Mouse (Mus musculus) c-Kit-negative CD71-positive TER-119-positive erythroid progenitor cells, embryonic 14.5 days (primary cell): Measurements from ENCODE around the gene Uchl4.
A peak's percentile ranks its signal among the peaks of the same experiment; 100 is the strongest.
"Not testable (repeated sequence)": the region's sequence is repeated elsewhere in the genome, so short reads cannot be mapped to it uniquely, and the experiment has no call there.

Experiments used
- DNase-seq: peaks from one replicate; pipeline ENCODE4 v3.0.0-alpha.2; 2013; ENCODE audit warnings: low read depth, low spot score

Uchl4 gene

DNA sequence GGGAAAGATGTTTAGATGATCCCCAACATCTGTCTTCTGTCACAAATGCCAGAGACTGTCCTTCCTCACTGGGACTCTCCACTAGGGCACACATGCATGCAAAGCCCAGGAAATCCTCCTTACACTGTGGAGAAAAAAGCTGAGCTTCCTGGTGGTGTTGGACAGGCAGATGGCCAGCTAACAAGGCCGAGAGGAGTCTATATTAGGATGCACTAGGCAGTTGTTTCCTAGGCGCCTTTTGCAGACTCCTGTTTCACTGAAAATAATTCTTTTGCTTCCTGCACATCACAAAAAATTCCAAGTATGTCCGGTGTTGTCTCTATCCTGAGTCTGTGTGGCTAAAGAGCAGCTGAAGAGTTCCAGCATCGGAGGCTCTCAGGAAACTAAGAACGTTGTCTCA lies 3.8 kb upstream of the Uchl4 start:
- DNase-seq: no peak

- DNase-seq: no peak
These were observed 3.3 kb upstream of the Uchl4 start for GRCm38 (mm10) chr9:64231674-64232073.

DNA sequence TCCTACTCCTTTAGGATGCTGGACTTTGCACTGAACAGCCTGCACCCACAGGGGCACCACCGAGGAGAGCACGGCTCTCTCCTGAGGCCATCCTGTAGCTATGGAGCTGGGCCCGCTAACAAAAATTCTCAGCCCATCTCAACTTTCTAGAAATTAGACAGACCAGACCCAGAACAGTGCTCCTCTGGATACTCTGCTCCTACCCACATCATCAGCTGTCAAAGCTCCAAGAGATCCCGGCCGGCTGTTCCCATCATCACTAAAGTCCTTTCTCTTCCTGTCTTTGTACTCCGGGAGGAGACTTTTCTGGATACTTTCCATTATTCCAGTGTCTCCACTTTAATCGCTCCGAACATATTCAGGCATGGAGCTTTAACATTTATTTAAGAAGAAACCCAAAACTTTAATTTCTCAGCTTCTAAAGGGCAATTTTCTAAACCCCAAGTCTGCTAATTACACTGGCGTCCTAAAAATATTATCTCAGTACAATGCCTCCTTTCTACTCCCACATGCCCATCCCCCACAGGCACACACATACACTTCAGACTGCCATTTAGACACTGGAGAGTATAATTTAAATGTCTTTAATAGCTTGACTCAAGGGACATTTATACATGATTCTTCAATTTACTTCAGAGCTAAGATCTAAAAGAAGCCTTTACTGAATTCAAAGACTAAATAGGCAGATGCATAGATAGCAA lies 2.6 kb upstream of the Uchl4 start:
- DNase-seq: no peak

- no peak for DNase-seq
These were observed 1.3 kb upstream of the Uchl4 start for GRCm38 (mm10) chr9:64233656-64234055.

DNA sequence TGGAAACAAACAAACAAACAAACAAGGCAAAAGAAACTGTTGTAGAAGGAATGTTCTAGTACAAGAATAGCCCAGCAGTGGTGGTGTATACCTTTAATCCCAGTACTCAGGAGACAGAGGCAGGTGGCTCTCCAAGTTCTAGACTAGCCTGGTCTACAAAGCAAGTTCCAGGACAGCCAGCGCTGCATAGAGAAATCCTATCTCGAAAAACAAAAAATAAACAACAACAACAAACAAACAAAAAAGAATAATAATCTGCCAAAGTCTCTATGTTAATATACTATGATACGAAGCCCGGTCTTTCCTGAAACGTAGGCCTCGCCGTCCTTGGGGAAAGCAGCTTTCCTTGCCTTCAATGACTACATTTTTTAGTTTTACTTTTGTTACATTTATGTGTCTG lies 1.1 kb downstream of the Uchl4 start:
- DNase-seq: no peak

GRCm38 (mm10) chr9:64240116-64240515 lies 5.1 kb downstream of the Uchl4 start:
- DNase-seq: no peak

GRCm38 (mm10) chr9:64240681-64241080 lies 5.7 kb downstream of the Uchl4 start:
- DNase-seq: no peak

- DNase-seq: no peak
These were observed 7.4 kb downstream of the Uchl4 start for GRCm38 (mm10) chr9:64242381-64242831.

DNA sequence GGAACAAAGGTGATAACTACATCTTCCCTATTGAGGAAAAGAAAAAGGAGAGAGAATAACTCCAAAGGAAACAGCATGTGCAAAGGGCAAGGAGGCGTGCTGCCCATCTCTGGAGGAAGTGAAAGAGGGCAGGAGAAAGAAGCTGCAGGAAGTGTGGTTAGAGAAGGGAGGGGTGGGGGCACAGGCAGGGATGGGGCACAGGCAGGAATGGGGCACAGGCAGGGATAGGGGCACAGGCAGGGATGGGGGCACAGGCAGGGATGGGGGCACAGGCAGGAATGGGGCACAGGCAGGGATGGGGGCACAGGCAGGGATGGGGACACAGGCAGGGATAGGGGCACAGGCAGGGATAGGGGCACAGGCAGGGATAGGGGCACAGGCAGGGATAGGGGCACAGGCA lies 14.4 kb downstream of the Uchl4 start:
- no peak for DNase-seq

DNA sequence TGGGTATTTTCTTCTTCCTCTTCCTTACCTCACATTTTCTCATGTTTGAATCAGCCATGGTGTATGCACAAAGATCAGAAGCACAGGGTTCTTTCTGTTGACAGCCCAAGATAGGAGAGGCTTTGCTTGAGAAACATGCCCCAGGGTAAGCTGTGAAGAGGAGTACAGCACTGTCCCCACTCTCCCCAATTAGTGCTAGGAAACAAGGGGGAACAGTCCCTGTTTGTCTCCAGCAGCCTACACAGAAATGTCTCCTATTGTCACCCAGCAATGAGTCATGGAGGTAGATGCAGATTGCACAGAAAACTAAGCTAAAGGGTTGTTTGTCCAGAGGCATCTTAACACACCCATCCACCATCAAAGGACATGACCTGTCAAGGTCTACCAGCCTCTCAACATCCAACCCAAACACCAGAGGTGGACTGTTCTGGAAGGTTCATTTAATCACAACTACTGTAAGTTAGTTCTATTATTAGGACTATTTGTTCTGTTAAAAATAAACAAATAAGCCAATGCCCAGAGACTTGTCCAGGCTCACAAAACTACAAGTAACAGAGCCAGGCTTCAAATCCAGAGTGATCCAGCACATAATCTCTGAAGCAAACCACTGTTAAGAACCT lies 15.2 kb downstream of the Uchl4 start:
- no peak for DNase-seq

DNA sequence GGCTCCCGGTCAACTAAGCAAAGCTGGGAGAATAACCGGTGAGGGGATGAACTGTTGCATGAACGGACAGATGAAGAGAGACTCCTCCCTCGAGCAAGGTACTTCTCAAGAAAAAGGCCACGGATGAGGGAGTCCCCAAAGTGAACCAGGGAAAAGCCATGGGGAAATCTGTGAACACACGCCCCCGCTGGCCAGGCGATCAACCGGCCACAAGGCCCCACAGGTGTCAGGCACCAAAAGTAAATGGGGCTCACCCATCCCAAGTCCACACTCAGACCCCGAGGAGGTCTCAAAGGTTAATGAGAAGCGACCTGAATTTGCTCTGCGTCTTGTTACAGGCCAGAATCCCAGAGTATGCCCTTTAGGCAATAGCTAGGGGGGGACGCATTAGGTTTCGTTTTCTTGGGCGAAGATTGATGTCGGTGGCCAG lies 17.6 kb downstream of the Uchl4 start:
- peak; percentile 21 for DNase-seq

DNA sequence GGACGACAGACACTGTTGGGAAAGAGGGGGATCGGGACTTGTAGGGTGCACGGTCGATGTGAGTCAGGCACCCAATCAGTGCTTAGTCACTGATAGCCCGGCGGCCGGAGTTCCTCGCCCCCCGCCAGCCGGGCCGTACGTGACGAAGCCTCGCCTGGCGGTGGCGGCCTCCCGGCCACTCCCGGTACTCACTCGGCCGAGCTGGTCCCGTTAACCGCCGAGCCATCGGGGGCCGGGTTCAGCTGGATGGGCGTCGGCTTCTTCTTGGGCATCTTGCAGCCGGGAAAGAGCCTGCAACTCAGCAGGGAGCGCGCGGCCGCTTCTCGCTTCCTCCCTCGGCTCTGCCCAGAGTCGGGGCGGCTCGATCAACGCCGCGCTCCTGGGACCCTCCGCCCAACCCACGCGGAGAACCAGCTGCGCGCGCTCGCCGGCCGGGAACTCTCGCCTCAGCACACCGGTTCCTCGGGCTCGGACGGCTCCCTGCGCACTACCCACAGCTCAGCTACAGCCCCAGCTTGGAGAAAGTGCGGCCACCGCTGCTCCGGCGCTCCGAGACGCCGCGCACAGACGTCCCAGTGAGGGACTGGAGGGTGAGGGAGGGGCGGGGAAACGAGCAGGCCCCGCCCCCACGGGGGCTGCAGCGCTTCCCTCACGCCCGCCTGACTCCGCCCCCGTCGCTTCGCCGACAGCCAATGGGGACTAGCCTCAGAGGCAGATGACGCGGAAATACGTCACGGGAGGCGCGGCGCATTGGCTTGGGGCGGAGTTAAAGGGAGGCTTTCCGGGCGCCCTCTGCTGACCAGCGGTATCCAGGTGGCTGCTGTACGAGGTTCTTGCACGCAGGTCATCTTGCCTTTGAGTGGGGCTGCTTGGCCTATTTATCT lies 18.3 kb downstream of the Uchl4 start, which contains the start of gene Map2k1:
Gene Map2k1, minus strand, starts transcription at position 611 of the 884 bp plus-strand sequence.
- DNase-seq: peak; percentile 99

GRCm38 (mm10) chr9:64255422-64255821 lies 20.4 kb downstream of the Uchl4 start:
- DNase-seq: no peak

- DNase-seq: no peak
These were observed 21.2 kb downstream of the Uchl4 start for GRCm38 (mm10) chr9:64256204-64256603.

- DNase-seq: no peak
These were observed 24.9 kb downstream of the Uchl4 start for GRCm38 (mm10) chr9:64259906-64260305.

DNA sequence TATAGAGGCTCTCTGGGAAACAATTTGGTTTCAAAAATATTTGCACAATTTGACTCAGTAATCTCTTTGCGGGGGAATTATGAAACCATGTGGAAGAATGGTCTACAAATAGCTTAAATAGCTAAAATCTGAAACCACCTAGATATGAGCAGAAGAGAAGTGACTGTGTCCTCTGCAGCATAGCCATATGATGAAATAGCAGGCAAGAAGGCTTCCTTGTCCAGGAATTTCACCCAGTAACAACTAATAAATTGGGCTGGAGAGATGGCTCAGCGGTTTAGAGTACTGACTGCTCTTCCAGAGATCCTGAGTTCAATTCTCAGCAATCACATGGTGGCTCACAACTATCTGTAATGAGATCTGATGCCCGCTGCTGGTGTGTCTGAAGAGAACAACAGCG lies 26.0 kb downstream of the Uchl4 start:
- no peak for DNase-seq

DNA sequence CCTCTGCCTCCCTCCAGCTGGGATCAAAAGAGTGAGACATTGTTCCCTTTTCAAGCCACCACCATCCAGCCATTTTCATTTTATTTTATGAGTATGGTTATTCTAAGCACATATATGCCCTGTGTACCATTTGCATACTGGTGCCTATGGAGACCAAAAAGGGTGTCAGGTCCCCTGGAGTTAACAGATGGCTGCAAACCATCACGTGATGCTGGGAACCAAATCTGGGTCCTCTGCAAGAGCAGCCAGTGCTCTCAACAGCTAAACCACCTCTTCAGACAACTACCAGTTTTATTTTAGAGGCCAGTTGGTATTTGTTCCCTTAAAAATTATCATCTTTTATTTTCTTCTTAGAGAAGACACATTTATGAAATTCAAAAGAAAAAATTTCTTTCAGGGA lies 29.8 kb downstream of the Uchl4 start:
- DNase-seq: no peak

DNA sequence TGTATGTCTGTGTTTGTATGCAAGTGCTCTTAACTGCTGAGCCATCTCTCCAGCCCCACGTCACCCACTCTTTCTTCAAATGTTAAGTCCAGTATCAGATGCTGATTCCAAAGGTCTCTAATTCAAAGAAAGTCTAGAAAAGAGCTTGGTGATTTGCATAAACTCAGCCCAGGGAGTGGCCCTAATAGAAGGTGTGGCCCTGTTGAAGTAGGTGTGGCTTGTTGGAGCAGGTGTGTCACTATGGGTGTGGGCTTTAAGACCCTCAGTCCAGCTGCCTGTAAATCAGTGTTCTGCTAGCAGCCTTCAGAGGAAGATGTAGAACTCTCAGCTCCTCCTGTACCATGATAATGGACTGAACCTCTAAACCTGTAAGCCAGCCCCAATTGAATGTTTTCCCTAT lies 32.2 kb downstream of the Uchl4 start:
- DNase-seq: no peak

- DNase-seq: no peak
These were observed 33.2 kb downstream of the Uchl4 start for GRCm38 (mm10) chr9:64268196-64268595.

DNA sequence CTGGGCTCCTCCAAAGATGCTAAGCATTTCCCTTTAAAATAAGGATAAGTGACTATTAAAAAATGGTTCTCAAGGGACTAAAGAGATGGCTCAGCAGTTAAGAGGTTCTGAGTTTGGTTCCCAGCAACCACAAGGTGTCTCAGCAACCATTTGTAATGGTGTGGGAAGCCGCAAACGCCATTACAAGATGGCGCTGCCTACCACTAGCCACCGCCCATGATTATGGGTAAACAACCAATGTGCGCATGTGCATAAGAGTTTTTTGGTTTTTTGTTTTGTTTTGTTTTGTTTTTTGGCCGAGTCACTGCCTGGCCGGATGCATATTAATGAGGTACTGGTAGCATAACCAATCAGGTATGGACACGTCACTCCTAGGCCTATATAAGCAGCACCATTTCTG lies 33.8 kb downstream of the Uchl4 start:
- not testable (repeated sequence) for DNase-seq

GRCm38 (mm10) chr9:64271249-64271648 lies 36.2 kb downstream of the Uchl4 start:
- no peak for DNase-seq

DNA sequence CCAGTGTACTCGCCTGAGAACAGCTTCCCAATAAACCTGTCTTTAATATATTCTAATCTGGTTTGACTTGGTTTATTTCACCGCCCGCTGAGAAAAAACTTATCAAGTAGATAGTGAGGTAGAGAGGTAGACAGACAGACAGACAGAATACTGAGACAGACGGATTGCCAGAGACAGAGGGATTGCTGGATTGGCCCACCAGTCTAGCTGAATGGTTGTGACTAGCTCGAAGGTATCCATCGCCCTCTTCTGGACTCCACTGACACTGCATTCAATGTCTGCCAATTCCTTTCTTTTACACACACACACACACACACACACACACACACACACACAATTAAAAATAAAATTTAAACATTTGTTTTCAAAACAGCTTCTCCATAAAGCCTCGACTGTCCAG lies 37.6 kb downstream of the Uchl4 start:
- DNase-seq: no peak
